Mouse (Mus musculus) cerebellum, postnatal 14 days (tissue): ENCODE measurements around the gene Fgf15.

ENCODE experiments used
- DNase-seq, 2 experiments: peaks; one replicate each; pipeline ENCODE4 v3.0.0; 2021; ENCODE audit warnings: mixed read lengths in 2 of 2

The Fgf15 gene

DNA sequence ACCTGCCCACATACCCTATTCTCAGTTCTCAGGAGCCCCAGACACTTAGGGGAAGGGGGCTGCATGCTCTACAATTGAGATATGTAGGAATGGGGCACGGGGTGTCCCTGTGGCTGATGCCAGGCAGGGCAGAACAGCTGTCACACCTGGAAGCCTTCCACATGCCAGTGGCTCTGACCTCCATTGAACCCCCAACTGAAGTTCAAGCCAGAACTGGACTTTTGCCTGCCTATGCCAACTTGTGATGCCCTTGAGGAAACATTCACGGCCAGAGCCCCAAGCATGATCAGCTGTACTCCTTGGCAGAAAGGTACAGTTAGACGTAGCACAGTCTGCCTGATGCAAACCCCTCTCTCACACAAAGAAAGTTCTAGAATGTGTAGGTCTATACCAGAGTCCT lies 37.0 kb downstream of the Fgf15 start:
- DNase-seq, result peak in 1 of 2 experiments; percentile 22

DNA sequence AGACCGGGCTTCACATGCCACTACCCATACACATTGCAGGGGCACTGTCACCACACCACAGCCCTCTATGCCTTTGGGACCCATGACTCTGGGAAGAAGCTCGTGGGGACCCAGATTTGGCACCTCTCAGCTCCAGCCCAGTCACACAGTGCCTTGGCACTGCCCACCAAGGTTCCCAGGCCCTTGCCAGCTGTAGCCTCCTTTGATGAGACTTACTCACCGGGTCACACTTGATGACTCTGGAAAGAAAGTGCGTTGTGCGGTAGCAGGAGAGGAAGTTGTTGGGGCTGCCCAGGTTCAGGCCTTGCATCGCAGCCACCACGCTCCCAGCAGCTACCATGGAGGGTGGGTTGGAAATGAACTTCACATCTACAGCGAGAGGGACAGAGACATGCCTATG lies 37.5 kb downstream of the Fgf15 start:
- peak in 1 of 2 experiments; percentile 13 for DNase-seq

DNA sequence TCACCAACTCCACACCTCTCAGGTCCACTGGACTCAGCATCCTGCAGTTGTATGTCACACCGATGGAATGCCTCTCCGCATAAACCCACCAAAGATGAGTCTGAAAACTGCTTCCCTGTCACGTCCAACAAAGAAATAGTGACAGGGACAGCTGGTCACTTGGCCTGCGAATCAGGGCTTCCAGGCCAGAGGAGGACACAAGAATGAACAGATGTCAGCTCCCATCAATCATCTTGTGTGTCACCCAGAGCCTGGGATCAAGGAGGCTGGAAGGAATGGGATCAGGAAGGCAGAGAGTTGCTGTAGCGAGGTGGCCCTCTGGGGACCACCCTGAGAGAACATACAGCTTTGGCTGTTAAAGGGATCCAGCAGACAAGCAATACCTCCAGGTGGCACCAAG lies 38.6 kb downstream of the Fgf15 start:
- peak in 1 of 2 experiments; percentile 20 for DNase-seq

DNA sequence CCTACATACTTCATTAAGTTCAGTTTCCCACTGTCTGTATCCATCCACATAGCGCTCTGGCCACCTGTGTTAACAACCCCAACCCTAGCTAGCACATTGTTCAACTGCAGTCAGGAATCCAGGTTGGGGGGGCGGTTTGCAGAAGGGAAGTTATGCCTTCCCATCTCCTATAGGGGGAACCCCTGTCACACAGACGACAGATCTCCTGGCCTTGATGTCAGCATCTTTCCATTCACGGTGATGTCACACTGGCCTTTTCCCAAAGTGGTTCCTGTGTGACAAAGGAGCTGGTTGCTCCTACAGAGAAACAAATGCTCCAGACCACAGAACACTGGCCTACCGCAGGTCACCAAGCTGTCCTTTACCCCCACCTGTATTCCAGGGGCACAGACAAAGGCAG lies 39.2 kb downstream of the Fgf15 start:
- DNase-seq, result peak; percentile 81 to 85

DNA sequence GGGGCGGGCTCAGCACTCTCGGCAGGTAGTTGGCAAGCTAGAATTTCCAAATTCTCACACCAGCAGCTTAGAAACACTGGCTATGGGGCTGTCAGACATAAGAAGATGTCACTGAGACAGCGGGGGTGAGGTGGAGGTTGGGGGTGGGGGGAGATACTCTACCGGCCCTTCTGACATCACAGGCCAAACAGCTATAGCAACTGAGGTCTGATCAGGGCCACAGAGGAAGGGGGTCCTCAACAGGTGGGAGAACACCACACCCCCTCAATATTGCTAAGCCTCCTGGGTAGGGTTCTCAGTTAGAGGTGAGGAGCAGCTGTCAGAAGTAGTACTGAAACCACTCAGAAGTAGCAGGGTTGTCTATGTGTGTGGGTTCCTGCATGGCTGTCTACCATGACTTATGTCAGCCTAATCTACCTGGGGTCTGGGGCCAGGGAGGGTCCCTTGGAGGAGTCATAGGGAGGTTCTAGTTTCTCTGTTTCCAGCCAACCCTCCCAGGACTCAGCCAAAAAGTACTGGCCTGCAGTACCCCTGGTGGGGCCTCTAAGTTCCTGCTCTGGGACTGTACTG lies 40.1 kb downstream of the Fgf15 start:
- DNase-seq, result peak in 1 of 2 experiments; percentile 22

DNA sequence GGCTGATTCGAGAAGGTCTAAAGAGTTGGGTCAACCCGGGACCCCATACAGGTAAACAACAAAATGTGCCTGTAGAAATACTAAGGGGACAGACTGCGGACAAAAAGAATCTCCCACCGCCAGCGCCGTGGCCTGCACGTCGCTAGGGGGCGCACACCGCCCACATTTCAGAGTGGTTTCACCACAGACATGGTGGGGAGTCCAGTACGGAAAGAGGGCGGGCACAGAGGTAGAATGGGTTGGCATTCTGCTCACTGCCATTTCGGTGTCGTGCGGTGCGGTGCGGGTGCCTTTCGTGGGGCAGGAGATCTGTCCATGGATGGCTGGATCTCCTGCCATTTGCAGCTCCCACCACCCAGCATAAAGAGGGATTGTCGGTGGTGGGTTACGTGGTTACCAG lies 41.2 kb downstream of the Fgf15 start:
- DNase-seq, result peak; percentile 96 to 97

DNA sequence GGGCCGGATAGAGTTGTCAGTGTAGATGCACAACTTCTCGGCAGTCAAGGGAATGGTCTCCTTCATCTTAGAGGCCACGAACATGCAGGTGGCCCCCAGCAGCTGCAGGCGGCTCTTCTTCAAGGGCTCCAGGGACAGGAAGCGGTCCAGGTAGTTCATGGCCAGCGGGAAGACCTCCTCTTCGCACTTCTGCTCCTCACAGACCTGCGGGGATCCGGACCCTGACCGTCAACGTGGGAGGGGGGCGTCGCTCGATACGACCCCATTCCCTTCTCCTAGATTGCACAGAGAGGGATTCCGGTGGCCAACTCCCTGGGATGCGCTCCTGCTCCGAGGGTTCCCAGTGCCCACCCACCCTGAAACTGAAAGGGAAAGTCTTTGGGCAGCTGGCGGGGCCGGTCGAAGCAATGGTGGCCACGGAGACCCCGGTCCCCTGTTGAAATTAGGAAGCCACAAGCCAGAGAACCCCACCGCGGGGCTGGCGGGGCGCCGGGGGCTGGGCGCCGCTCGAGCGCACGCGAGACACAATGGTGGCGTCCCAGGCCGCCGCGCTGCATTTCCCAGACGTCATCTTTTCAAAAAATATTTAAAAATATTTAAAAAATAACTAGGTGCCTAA lies 41.7 kb downstream of the Fgf15 start:
- peak; percentile 50 to 55 for DNase-seq

DNA sequence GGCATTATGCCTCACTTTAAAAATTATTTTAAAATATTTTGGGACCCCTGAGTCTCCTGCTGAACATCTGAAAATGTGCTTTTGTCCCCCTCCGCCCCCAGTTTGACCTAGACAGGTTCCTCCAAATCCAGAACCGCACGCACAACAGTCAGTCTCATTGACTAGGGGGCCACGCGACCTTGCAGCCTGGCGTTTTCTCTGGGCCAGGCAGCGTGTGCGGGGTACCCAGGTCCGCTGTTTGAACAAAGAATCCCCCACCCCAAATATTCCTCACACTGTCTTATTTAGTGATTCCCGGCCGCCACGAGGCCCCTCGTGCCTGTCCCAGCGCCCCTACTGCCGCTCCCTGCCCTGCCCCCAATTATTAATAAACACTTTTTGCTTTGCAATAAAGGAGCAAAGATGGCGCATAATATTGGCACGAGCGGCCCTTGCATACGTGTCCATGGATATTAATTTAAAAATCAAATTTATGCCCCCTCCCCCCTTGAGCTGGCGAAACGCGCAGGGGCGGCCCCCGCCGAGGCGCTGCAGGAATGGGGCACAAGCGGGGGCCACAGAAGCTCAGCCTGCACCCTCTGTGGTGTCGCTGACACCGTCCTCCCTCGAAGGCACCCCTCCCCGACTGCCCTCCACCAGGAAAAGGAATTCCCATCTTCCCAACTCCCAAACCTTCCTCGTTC lies 42.5 kb downstream of the Fgf15 start:
- peak; percentile 27 to 39 for DNase-seq

DNA sequence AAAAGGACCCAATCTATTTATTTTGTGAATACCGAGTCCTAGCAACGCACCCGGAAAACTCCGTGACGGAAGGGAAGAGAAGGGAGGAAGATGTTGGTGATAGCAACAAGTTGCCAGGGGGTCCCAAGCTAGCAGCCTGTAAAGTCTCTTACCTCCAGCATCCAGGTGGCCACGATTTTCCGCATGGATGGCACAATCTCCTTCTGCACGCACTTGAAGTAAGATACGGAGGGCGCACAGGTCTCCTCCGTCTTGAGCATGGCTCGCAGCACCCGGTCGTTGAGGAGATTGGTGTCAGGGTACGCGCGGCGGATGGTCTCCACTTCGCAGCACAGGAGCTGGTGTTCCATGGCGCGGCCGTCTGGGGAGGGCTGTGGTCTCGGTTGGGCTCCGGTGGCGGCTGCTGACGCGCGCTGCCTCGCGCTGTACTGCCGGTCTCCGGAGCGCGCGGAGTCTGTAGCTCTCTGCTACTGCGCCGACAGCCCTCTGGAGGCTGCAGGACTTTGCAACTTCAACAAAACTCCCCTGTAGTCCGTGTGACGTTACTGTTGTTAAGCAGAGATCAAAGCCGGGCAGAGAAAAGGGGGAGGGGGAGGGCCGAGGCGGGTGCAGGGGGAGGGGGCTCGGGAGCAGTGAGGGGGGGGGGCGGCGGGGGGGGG lies 43.1 kb downstream of the Fgf15 start, which contains the start of gene Ccnd1:
Gene Ccnd1, minus strand, starts transcription at position 582 of the 659 bp plus-strand sequence.
- peak; percentile 56 to 65 for DNase-seq

DNA sequence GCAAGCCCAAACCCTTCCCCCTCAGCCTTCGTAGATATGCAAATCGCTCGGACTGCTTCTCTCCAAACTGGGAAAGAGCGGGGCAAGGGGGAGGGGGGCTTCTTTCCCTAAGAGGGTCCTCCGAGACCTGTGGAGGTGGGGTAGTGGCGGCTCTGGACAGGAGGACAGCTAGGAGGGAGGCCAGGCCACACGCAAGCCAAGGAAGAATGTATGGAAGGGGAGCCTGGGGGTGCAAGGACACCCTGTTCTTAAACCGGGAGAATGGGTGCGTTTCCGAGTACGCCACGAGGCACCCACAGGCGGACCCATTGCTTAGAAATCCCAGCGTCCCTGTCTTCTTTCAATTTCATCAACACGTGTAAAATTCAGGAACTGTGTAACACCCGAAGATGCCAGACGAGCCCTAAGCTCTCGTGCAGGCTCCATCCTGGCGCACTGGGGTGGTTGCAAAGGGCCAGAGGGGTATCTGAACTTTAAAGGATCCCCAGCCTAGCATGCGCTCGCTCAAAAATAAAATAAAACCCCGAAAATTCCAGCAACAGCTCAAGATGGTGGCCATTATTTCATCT lies 43.8 kb downstream of the Fgf15 start:
- peak; percentile 24 to 39 for DNase-seq

DNA sequence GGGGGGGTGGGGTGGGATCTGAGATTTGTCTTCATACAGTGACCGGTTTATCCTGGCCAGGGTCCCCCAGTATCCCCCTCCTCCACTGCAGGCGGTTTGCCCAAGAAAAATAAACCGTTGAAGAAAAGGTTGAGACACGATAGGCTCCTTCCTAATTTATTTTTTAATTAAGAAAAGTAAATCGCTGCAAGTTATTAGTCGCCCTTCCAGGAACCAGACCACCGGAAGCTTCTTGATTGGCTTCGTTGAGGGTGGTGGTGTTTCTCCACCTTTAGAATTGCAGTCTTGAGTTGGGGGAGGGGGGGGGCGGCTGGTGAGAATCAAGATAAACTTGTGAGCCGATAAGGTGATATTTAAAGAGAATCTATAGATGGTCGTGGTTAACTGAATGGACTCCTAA lies 44.3 kb downstream of the Fgf15 start:
- DNase-seq, result peak; percentile 19 to 21

DNA sequence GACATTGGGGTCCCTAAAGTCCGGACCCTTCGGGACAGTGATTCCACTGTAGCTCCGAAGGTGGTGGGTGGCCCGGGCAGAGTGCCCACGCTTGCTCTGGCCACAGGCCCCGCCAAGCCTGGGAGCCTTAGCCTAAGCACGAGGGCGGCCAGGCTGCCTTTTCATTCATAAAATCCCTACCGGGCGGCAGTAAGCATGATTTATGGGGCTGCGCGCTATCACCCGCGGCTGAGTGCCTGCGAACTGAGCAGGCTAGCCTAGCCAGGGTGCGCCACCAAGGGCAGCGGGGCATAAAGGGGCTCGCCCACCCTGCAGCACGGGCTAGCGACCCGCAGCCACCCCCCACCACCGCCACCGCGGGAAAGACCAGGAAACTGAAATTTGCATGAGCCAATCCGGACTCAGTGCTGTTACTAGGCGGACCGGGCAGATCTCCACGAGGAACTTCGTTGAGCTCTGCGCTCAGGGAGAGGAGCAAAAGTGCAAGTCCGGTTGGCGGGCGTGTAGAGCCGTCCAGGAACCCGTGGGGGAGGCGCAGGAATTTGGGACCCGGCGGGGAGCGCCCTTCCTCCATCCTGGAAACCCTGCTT lies 45.0 kb downstream of the Fgf15 start:
- peak; percentile 60 to 74 for DNase-seq

DNA sequence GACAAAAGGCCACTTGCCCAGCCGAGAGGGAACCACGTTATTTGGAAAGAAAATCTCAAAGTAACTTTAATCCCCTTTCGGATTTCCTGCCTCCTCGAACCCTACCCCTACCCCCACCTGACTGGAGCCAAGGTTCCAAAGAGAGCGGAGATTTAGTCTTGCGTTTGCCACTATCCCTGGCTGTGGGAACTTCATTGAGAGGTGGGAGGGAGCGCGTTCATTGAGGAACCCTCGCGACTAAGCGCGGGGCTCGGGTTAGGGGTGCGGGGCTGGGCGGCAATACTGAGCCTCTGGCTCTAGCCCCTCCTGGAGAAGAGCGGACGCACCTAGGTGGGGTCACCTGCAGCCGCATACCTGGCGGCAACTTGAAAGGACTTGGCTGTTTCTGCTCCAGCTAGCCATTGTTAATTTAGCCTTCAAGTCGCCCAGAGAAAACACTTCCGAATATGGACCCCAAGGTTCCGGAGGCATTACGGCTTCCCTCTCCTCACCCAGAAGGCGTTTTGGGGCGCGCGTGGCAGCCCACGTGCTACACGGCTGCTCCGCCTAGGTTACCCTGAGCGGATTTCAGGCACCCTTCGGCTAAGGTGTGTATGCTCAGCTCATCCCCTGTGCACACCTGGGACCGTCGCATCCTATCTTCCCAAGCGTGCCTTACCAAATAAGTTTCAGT lies 45.9 kb downstream of the Fgf15 start:
- DNase-seq, result peak; percentile 14 to 23

DNA sequence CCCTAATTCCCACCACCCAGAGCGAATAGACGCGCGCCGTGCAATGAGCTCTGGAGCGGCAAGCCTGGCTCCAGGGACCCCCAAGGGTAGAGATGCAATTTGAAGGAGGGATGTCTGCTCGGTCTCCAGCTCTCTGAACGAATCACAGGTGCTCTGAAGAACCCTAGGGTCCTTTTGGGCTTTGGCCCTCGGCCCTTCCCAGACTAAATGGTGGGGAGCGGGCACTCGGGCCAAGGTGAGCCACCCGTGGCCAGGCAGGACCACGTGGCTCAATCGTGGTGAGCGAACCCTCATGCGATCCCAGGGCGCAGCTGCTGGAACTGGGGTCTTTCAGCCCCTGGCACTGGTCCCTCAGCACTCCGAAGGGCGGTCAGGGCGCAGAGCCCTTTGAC lies 46.4 kb downstream of the Fgf15 start:
- peak in 1 of 2 experiments; percentile 41 for DNase-seq

DNA sequence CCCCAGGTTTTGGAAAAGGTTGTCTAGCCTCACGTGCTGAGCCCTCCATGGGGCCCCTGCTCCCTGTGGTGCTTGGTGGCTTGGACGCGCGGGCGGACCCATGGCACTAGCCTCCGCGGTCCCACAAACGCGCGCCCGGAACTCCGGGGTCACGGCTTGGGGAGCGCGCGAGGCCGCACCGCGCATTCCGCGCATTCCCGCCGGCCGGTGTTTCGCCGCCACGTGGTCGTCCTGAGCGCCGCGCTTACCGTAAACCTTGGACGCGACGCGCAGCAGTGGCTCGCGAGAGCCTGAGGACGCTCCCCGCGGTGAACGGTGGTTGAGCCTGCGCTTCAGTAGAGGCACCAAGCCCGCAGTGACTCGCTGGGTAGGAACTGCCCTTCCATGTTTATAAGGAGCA lies 46.9 kb downstream of the Fgf15 start:
- DNase-seq, result peak; percentile 84
